Mouse (Mus musculus): ENCODE results near the gene Srgap2. TPM values are rescaled to one million over a fixed set of nuclear protein-coding genes. Genes with fewer than 3 reads are reported as not detected.
A peak's percentile ranks its signal among the peaks of the same experiment; 100 is the strongest.

Srgap2 gene
- total RNA-seq, 2 experiments from 2014 or later, result 71.6 to 92.4 TPM

DNA sequence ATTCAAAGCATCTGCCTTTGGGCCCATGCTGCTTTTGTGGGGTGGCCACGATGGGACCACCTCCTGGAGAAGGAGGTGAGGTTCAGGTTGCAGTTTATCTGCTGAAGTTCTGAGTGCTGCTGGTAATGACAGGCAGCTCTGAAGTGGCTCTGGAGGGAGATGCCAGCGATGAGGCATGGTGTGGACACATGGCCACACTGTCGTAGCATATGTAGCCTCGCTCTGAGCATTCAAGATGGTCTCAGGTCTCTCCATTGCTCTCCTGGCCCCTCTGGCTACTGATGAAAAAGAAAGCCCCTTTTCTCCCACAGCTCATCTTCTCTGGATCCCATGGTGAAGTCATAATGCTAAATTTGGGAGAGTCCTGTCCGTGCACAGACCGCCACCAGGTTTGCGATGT is 230.4 kb downstream of the Srgap2 start:
- no peak for DNase-seq (ENCODE audit: extremely low spot score in 1 of 2, low spot score in 1 of 2)

DNA sequence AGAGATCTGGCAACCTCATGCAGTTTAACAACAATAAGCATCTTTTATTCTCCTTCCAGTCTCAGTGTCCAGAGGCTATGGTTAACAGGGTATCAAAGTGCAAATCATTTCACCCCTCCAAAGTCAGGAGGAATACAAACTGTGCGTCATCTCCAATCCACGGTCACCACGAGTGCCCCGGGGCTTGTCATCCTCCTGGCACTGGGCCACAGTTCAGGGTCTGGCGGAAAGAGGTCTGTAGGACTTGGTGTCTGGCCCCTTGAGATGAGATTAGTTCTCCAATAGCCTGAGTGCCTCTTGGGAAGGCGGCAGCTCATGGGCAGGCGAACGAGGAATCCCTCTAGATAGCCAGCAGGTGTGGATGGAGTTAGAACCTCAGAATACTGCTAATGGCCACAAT is 232.0 kb downstream of the Srgap2 start:
- no peak for DNase-seq (ENCODE audit: extremely low spot score in 1 of 2, low spot score in 1 of 2)

DNA sequence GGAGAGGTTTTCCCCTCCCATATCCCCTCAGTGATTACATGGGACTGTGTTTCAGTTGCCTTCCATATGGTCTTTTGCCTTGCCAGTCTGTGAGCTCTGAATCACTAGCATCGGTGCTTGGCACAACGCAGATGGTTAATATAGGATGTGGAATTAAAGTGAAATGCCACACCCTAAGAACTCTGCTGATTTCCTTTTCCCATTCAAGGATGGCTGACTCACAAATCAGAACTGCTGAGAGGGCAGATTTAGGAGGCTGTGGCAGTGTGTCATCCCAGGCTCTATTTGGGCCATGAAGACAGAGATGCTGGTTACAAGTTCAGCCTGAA is 233.3 kb downstream of the Srgap2 start:
- no peak for DNase-seq (ENCODE audit: extremely low spot score in 1 of 2, low spot score in 1 of 2)

DNA sequence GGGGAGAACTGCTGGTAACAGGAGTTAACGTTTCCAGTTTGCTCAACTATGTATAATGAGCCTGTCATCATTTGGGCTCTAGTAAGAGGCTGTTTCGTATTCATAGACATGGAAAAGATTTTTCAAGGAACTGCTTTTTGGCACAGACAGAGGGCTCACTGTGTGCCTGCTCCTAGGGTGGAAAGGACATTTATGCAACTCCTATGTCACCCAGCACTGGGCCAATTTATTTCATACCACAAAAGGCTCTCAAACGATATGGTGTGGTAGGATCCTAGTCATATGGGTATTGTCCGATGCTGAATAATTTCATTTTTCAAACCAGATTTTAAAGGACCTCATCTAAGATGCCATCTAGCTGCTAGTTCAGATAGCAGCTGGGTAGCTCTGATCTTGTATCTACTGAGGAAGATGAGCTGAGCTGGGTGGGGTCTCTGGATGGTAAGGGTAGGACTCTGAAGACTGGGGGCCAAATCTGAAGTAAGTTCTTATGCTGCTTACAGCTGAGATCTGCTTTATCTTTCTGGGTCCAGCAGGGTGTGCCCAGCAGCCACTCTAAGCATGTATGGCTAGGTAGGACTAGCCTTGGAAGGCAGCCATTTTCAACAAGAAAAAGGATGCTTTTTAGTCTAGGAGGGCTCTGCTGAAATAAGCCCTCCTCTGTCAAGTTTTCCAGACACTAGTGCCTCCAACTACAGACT is 233.8 kb downstream of the Srgap2 start:
- no peak for DNase-seq (ENCODE audit: extremely low spot score in 1 of 2, low spot score in 1 of 2)

DNA sequence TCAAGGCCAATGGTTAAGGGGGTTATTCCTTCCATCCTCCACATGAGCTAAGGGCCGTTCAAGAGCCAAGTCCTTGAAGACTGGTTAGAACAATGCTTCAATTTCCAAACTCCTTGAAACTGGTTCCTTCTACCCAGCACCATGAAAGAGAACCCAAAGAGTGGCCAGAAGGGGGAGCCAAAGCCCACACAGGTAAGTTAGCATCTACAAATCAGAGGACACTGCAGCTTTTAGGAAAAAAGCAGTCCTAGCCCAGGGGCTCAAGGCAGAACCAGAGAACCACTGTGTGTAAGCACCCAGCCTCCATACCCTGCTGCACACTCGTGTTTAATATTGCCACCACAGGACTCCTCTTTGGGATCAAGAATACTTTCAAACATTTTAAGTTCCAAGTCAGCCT is 236.5 kb downstream of the Srgap2 start:
- DNase-seq (ENCODE audit: extremely low spot score in 1 of 2, low spot score in 1 of 2), result peak in 1 of 2 experiments; percentile 70

DNA sequence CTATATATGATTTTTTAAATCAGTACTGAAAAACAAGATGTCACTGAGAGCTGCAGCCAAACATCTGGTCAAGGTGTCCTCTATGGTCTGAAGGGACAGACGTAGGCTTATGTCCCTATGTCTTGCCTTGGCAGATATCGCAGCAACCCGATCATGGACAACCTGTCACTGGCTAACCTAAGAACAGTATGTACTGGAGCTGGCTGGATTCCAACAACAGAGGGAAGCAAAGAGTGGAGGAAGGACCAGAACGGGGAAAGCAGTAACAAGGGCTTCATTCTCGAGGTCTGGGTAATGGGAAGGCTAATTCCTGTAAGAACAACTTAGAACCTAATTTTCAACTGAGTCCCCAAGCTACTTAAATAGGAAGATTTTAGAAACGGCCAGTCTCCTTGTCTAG is 238.2 kb downstream of the Srgap2 start:
- no peak for DNase-seq (ENCODE audit: extremely low spot score in 1 of 2, low spot score in 1 of 2)

DNA sequence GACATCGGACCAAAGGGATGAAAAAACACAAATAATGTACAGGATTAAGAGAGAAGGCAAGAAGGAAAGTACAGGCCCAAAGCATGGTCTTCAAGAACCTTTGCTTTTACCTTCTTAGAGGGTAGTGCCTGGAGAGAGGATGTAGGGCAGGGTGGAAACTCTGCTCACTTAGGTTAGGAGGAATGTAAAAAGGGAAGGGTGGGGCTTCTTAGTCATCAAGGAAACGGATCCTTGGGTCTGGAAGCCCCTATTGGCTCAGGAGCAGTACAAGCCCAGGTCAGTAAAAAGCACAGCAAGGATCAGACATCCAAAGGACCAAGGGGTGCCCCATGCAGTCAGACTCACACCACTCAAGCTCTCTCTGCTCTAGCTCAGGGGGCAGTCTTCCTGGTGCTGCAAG is 239.9 kb downstream of the Srgap2 start:
- DNase-seq (ENCODE audit: extremely low spot score in 1 of 2, low spot score in 1 of 2), result no peak

DNA sequence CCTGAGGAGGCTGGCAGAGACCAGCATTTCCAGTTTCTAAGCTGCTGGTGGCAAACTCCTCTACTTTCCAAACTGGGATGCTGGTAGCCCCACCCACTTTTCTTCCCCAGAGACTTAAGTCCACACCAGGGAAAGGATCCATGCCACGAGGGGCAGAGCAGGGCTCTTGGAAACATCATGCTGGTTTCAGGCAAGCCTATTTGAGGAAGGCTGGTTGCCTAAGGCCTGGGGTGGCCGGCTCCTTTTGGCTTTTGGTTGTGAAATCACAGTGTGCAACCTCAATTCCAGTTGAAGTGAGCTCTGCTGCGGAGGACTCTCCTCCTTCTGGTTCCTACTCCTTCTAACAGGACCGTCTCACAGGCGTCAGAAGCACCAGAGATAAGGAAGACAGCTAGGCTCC is 240.3 kb downstream of the Srgap2 start:
- no peak for DNase-seq (ENCODE audit: extremely low spot score in 1 of 2, low spot score in 1 of 2)

DNA sequence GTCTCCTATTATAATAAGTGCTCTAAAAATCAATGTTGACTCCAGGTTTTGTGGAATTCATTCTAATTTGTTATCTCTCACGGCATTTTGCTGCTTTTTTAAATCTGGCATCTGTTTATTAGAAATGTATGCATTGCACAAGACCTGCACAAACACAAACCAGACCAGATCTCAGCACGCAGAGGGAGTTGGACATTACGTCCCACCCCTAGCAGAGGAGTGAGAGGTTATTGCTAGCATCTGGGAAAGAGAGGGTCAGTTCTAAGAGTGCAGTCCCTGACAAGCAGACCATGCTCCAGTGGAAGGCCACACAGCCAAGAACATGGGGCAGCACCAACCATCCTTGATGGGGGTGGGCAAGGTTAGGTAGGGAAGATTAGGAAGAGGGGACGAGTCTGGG is 242.5 kb downstream of the Srgap2 start:
- no peak for DNase-seq (ENCODE audit: extremely low spot score in 1 of 2, low spot score in 1 of 2)

DNA sequence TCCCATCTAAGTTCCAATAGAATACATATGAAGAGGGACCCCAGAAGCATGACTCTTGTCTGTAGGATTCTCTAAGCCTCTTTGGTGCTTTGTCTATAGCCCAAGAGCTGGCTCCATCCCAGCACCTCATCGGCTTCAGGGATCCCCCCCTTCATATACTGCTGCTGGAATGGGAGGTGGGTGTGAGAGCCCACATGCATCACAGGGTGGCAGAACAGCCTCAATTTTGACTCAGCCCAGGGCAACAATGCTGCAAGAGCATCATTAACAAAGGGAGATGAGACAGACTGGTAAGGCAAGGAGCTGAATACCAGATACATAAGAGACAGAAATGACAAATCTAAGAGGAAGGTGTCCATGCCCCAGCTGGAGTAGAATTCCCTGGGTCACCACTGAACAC is 243.0 kb downstream of the Srgap2 start:
- no peak for DNase-seq (ENCODE audit: extremely low spot score in 1 of 2, low spot score in 1 of 2)

DNA sequence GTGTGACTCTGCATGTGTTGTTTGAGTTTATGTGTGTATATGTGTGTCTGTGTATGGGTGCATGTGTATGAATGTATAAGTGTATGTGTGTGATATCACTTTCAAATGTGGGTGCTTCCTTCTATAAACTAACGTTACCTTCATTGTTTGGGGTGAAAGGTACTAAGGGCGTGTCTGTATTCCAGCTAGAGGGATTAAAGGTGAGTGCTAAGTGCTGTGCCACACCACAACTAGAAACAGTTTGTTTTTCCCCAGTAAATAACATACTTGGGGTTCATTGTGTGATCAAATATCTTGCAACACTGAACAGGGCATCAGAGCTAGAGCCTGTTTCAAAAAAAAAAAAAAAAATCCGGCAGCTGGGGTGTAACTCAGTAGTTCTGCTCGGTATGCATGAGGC is 245.4 kb downstream of the Srgap2 start:
- DNase-seq (ENCODE audit: extremely low spot score in 1 of 2, low spot score in 1 of 2), result no peak

DNA sequence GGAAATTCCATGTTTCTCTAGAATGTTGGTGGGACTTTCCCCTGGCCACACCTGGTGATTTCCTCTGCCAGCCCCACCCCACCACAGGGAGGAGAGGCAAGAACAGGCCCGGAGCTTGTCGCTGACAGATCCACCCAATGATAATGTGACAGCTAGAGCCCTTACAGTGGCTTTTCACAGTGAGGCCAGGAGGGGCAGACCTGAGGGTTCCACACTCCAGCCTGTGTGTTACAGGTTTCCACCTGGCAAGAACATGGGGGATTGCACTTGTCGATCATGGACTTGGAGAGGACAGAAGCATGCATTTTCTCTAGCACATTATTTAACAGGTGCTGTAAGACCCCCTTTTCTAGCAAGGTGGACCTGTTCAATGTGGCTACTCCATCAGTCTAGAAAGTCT is 246.9 kb downstream of the Srgap2 start:
- no peak for DNase-seq (ENCODE audit: extremely low spot score in 1 of 2, low spot score in 1 of 2)

DNA sequence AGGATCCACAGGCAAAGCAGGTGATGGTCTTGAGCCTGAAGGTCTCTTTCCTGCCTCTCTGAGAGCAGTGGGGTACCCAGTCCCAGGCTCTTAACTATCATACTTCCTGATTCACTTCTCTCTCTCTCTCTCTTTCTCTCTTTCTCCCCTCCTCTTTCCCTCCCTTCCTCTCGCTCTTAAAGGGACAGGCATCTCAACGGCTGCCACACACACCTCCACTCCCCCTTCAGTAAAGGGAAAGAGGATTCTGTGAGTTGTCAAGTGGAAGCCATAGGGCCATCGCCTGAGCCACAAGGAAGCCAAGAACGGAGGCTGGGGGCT is 247.7 kb downstream of the Srgap2 start, which contains the start of gene Ikbke:
Ikbke (minus strand) TSS at position 151 of the 321 bp plus-strand sequence.
- DNase-seq (ENCODE audit: extremely low spot score in 1 of 2, low spot score in 1 of 2), result no peak

DNA sequence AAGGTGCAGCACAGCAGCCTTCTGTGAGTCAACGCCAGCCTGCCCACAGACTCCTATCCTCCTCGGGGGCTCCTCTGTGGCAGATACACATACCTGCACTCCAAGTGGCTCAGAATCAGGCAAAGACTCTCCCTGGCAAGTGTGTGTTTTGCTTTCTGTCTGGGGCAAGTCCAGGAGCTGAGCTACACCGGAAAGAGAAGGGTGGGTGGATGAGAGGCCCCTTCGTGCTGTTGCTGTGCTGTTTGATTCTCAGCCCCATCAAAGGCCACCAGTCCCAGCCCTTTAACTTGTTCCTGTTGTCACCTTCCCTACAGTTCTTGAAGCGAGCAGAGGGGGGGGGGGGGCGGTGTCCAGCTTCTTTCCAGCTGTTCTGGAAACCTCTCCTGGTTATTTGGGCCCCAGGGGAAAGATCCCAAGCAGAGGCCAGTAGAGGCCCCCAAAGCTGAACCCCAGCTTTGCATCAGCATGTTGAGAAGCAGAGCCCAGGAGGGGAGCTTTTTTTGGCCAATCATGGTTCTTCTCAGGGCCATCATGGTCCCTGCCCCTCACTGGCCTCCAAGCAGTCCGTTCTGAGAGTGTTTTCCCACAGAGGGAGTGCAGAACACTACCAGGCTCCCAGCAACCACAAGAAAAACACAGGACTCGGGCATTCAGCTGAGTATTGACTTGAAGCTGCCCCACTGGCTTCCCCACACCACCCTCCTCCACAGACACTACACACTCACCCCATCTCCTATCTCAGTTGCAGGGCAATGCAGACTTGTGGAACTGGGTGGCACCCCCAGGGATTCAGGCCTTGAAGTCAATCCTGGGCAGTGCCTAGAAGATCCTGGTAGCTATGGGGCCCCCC is 248.3 kb downstream of the Srgap2 start:
- DNase-seq (ENCODE audit: extremely low spot score in 1 of 2, low spot score in 1 of 2), result no peak

DNA sequence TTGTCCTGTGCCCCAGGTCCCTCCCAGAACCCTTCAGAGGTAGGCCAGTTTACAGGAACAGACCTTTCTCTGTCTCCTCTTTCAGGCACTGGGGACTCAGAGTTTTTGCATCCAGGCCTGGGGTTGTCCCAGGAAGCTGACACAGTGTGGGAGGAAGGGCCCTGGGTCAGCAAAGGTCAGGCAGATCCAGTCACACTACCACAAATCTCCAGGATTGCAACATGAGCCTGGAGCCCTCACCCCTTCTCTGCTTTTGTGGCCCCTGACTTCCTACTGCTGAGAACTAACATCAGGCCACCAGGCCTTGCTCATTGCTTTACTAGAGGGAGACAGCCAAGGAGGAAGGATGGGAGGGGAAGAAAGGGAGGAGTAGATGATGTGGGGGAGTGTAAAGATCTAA is 250.3 kb downstream of the Srgap2 start:
- no peak for DNase-seq (ENCODE audit: extremely low spot score in 1 of 2, low spot score in 1 of 2)

DNA sequence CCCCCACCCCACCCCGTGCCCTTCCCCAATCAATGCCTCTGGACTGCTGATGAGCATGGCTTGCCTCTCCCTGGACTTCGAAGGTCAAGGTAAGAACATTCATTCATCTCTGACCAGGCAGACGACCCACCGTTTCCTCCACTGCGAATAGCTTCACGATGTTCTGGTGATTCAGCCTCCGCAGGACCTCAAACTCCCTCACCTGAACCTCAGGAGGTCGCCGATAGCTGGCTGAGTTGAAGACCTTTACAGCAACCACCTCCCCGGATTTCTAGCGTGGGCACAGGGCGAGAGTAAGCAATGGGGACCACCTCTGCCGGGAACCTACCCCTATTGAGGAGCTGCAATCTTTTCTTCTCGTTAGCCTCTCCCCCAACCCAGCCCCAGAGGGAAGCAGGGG is 251.6 kb downstream of the Srgap2 start:
- no peak for DNase-seq (ENCODE audit: extremely low spot score in 1 of 2, low spot score in 1 of 2)

DNA sequence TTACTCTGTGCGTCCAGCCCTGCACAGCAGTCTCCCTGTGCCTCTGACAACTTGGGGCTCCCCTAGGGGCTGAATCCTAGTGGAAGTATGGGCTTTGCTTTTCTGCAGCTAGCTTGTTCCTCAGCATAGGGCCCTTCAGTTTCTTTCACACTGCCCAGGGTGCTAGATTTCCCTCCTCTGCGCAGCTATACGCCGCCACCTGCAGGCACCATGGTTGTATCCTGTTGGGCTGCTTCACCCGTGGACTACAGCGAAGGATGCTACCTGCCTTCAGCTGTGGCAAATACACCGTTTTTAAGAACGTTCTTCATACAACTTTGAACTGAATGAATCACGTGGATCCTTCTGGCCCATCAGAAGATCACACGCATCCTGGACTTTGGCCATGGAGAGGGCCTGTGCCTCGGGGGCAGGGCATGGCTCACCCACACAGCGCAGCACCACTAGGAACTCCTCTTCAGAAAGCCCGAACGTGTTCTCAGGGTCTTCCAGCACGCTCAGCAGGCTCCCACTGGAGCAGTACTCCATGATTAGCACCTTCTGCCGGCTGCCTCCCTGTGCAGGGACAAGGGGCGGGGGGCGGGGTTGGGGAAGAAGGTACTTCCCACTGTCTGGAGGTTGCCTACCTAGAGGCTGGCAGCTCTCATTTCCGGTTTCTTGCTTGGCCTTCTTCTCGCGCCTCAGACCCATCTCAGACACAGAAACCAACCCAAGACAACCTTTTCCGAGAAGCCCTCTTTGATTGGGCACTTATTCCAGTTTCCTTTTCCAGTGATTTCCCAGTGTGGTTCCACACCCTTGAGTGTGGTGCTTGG is 252.2 kb downstream of the Srgap2 start:
- no peak for DNase-seq (ENCODE audit: extremely low spot score in 1 of 2, low spot score in 1 of 2)

DNA sequence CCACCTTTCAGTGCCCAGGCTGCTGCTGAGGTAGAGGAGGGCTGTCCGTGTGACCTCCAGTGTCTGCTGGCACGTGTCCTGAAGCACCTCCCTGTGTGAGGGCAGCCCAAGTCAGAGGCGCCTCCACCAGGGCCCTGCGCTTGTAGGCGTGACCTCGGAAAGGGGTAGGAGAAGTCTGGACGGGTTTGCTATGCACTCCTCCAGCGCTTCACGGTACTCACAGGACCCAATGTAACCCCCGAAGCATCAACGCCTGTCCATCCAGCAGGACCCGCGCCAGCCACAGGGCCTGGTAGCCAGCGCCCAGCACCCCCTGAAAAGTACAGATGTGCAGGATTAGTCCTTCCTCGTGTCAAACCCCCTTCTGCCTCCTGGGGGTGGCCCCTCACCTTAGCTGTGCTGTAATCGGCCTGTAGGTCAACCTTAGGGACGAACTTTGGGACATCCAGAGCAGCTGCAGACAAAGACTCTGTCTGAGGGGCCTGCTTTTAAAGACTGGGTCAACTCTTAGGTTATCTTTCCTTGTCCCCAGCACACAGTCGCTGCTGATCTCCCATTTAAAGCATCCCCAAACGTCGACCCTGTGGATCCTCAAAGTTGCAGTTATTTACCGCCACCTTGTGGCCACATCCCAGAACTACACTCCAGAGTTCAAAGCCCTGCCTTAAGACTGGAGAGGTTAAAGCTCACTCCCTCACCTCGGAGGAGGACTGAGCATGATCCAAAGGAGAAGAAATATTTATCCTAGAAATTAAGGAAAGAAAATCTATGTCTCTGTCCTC is 257.2 kb downstream of the Srgap2 start:
- peak; percentile 69 to 90 for DNase-seq (ENCODE audit: extremely low spot score in 1 of 2, low spot score in 1 of 2)

DNA sequence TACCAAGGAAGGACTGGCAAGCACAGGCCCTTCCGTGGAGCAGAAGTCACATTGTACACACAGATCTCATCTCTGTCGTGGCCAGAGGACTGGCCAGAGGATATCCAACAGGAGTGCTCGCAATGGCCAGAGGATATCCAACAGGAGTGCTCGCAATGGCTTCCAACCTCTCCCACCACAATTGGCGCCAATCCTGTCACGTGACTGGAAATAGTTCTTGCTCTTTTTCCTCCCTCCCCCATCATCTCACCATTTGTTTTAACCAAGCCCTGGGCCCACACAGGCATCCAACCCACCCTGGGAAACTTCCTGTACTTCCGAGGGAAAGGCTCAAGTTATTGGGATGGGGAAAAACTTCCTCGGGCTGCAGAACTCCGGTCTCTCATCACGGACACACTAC is 258.4 kb downstream of the Srgap2 start:
- DNase-seq (ENCODE audit: extremely low spot score in 1 of 2, low spot score in 1 of 2), result no peak

DNA sequence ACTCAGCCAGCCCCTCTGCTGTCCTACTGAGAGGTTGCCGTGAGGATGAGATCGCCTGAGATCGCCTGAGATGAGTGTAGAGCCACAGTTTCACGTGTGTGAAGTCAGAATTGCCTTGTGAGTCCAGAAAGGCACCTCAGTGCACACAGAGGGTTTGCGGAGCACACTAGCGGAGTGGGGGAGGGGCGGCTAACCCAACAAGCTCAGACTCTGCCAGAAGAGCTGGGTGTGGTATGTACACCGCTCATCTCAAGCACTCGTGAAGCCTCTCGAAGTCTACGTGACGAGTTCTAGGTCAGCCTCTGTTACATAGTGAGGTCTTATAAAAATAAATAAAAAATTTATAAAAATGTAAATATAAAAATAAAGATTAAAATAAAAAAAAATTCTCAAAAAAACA is 263.2 kb downstream of the Srgap2 start:
- DNase-seq (ENCODE audit: extremely low spot score in 1 of 2, low spot score in 1 of 2), result no peak

DNA sequence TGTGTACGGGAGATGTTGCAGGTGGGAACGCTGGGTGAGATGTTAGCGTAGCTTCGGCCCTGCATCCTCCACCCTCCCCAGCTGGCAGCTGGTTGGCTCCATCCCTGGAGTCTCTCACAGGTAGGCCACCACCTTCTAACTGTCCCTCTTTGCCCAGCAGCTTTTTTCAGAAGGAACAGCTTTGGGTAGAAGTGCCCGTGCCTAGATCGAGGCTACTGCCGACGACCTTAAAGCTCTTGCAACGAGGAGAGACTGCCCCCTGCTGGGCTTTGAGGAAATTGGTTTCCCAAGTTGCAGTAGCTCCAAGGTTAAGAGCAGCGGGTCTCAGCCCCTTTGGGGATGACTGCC is 266.9 kb downstream of the Srgap2 start:
- peak; percentile 63 to 81 for DNase-seq (ENCODE audit: extremely low spot score in 1 of 2, low spot score in 1 of 2)

All from layer of hippocampus, postnatal 25 days (tissue).